Mouse (Mus musculus): ENCODE data around the gene Htt. TPM values are rescaled to one million over a fixed set of nuclear protein-coding genes. Genes with fewer than 3 reads are reported as not detected.
"Not testable (repeated sequence)": the region's sequence is repeated elsewhere in the genome, so short reads cannot be mapped to it uniquely, and the experiment has no call there.

Gene Htt
- 30.9 and 31.4 TPM in 2 replicates for polyA plus RNA-seq (2011; ENCODE audit: insufficient read length, low read depth, missing spikeins)

- Histone ChIP-seq H3K4me3 (ENCODE audit: insufficient read depth, low read length) (peak within 1 kb of the TSS; percentile 88), H3K27ac (ENCODE audit: insufficient read depth, low read length) (peak within 1 kb of the TSS; percentile 71), H3K4me1 (ENCODE audit: control insufficient read depth, insufficient read depth, low read length) (no peaks in the 10 kb centered on the region; the same call in 1 of the 2 replicates)
- peak; percentile 93 for TF ChIP-seq POLR2A (IDR thresholded peaks at IDR 0.05; ENCODE audit: low read depth, low read length)
- 0 out of 2 replicates have a peak, but pooled peaks have one; percentile 11 for TF ChIP-seq CTCF (IDR thresholded peaks at IDR 0.05; ENCODE audit: borderline replicate concordance, insufficient read depth, low read length)
Observed at GRCm38 (mm10) chr5:34761509-34761908, at the start of gene Htt. Gene Htt, plus strand, starts transcription at chr5:34761740.

- H3K4me1 ChIP-seq (ENCODE audit: control insufficient read depth, insufficient read depth, low read length); H3K27ac ChIP-seq (ENCODE audit: insufficient read depth, low read length); H3K4me3 ChIP-seq (ENCODE audit: insufficient read depth, low read length): not testable (repeated sequence)
Observed at GRCm38 (mm10) chr5:34714371-34714770, 47.2 kb upstream of the Htt start.

- Histone ChIP-seq H3K27ac (ENCODE audit: insufficient read depth, low read length) (no peak overlapping the region), H3K4me1 (ENCODE audit: control insufficient read depth, insufficient read depth, low read length) (no peaks in the 10 kb centered on the region), H3K4me3 (ENCODE audit: insufficient read depth, low read length) (no peak overlapping the region)
- TF ChIP-seq POLR2A (IDR thresholded peaks at IDR 0.05; ENCODE audit: low read depth, low read length) (no peak), CTCF (IDR thresholded peaks at IDR 0.05; ENCODE audit: borderline replicate concordance, insufficient read depth, low read length) (no peak)
Observed at GRCm38 (mm10) chr5:34714816-34715215, 46.7 kb upstream of the Htt start.

- no peak for TF ChIP-seq POLR2A (IDR thresholded peaks at IDR 0.05; ENCODE audit: low read depth, low read length)
- Histone ChIP-seq H3K4me1 (ENCODE audit: control insufficient read depth, insufficient read depth, low read length) (no peaks in the 10 kb centered on the region), H3K27ac (ENCODE audit: insufficient read depth, low read length) (no peak overlapping the region), H3K4me3 (ENCODE audit: insufficient read depth, low read length) (no peak overlapping the region)
Observed at GRCm38 (mm10) chr5:34729141-34729540, 32.4 kb upstream of the Htt start.

GRCm38 (mm10) chr5:34730255-34730654 lies 31.3 kb upstream of the Htt start:
- H3K4me3 ChIP-seq (ENCODE audit: insufficient read depth, low read length): no peak overlapping the region
- no peaks in the 10 kb centered on the region for H3K4me1 ChIP-seq (ENCODE audit: control insufficient read depth, insufficient read depth, low read length)
- H3K27ac ChIP-seq (ENCODE audit: insufficient read depth, low read length): no peak overlapping the region
- TF ChIP-seq CTCF (IDR thresholded peaks at IDR 0.05; ENCODE audit: borderline replicate concordance, insufficient read depth, low read length) (no peak), POLR2A (IDR thresholded peaks at IDR 0.05; ENCODE audit: low read depth, low read length) (no peak)

GRCm38 (mm10) chr5:34751477-34751876 lies 10.1 kb upstream of the Htt start:
- TF ChIP-seq CTCF (IDR thresholded peaks at IDR 0.05; ENCODE audit: borderline replicate concordance, insufficient read depth, low read length): no peak
- no peak for TF ChIP-seq POLR2A (IDR thresholded peaks at IDR 0.05; ENCODE audit: low read depth, low read length)
- Histone ChIP-seq H3K4me1 (ENCODE audit: control insufficient read depth, insufficient read depth, low read length) (no peaks in the 10 kb centered on the region), H3K4me3 (ENCODE audit: insufficient read depth, low read length) (no peak overlapping the region), H3K27ac (ENCODE audit: insufficient read depth, low read length) (no peak overlapping the region)

- Histone ChIP-seq H3K4me1 (ENCODE audit: control insufficient read depth, insufficient read depth, low read length) (no peaks in the 10 kb centered on the region), H3K4me3 (ENCODE audit: insufficient read depth, low read length) (no peak overlapping the region), H3K27ac (ENCODE audit: insufficient read depth, low read length) (no peak overlapping the region)
- no peak for TF ChIP-seq POLR2A (IDR thresholded peaks at IDR 0.05; ENCODE audit: low read depth, low read length)
- TF ChIP-seq CTCF (IDR thresholded peaks at IDR 0.05; ENCODE audit: borderline replicate concordance, insufficient read depth, low read length): no peak
Observed at GRCm38 (mm10) chr5:34758762-34759161, 2.8 kb upstream of the Htt start.

GRCm38 (mm10) chr5:34760850-34761508 lies 561 bp upstream of the Htt start:
- TF ChIP-seq POLR2A (IDR thresholded peaks at IDR 0.05; ENCODE audit: low read depth, low read length) (no peak), CTCF (IDR thresholded peaks at IDR 0.05; ENCODE audit: borderline replicate concordance, insufficient read depth, low read length) (no peak)

GRCm38 (mm10) chr5:34761934-34762611 lies 533 bp downstream of the Htt start:
- Histone ChIP-seq H3K4me1 (ENCODE audit: control insufficient read depth, insufficient read depth, low read length) (no peaks in the 10 kb centered on the region; the same call in 1 of the 2 replicates), H3K27ac (ENCODE audit: insufficient read depth, low read length) (peak overlapping the region; percentile 71), H3K4me3 (ENCODE audit: insufficient read depth, low read length) (peak overlapping the region; percentile 88)
- TF ChIP-seq POLR2A (IDR thresholded peaks at IDR 0.05; ENCODE audit: low read depth, low read length) (peak; percentile 64), CTCF (IDR thresholded peaks at IDR 0.05; ENCODE audit: borderline replicate concordance, insufficient read depth, low read length) (no peak)

More at GRCm38 (mm10) chr5:34760850-34761508, 561 bp upstream of the Htt start:
- Histone ChIP-seq H3K27ac (ENCODE audit: insufficient read depth, low read length) (peak overlapping the region; percentile 29), H3K4me1 (ENCODE audit: control insufficient read depth, insufficient read depth, low read length) (no peaks in the 10 kb centered on the region; the same call in 1 of the 2 replicates), H3K4me3 (ENCODE audit: insufficient read depth, low read length) (peak overlapping the region; percentile 57)

- H3K4me3 ChIP-seq (ENCODE audit: insufficient read depth, low read length): no peak overlapping the region
- no peak overlapping the region for H3K27ac ChIP-seq (ENCODE audit: insufficient read depth, low read length)
- peaks cover 7% of the 10 kb centered on the region for H3K4me1 ChIP-seq (ENCODE audit: control insufficient read depth, insufficient read depth, low read length)
- TF ChIP-seq POLR2A (IDR thresholded peaks at IDR 0.05; ENCODE audit: low read depth, low read length) (no peak), CTCF (IDR thresholded peaks at IDR 0.05; ENCODE audit: borderline replicate concordance, insufficient read depth, low read length) (no peak)
Observed at GRCm38 (mm10) chr5:34771818-34772217, 10.3 kb downstream of the Htt start.

Data from embryonic fibroblast, embryonic 13.5 days (primary cell).